Mouse (Mus musculus): ENCODE data around the gene 4931428L18Rik. TPM values are rescaled to one million over a fixed set of nuclear protein-coding genes. Genes with fewer than 3 reads are reported as not detected.

The 4931428L18Rik gene
- polyA plus RNA-seq (2012; rRNA removed), result not detected in 2 replicates

GRCm38 (mm10) chr1:31222564-31222963, at the start of gene 4931428L18Rik, which contains the start of gene Pih1d3:
TSS of gene 4931428L18Rik (minus strand) at chr1:31222684.
TSS of gene Pih1d3 (plus strand) at chr1:31222838.

GRCm38 (mm10) chr1:31176101-31176500, 46.4 kb downstream of the 4931428L18Rik start, which contains the start of gene Lgsn:
TSS of gene Lgsn (plus strand) at chr1:31176401.

GRCm38 (mm10) chr1:30977868-30978267, 244.6 kb downstream of the 4931428L18Rik start, which contains the start of gene AC153137.1:
TSS of gene AC153137.1 (minus strand) at chr1:30977968.

Other genes starting within 250 kb of the 4931428L18Rik start
- not detected in 2 replicates for gene AC153137.1, start 244.7 kb downstream of the 4931428L18Rik start, polyA plus RNA-seq (2012; rRNA removed)
- not detected in 2 replicates for gene Lgsn, start 46.3 kb downstream of the 4931428L18Rik start, polyA plus RNA-seq (2012; rRNA removed)
- gene Pih1d3, start 154 bp upstream of the 4931428L18Rik start, polyA plus RNA-seq (2012; rRNA removed), result not detected in 2 replicates

Data from central nervous system, embryonic 11.5 days (tissue).